Mouse (Mus musculus) gastrocnemius, adult 2 months (tissue): ENCODE data around the gene Usp8. TPM values are rescaled to one million over a fixed set of nuclear protein-coding genes. Genes with fewer than 3 reads are reported as not detected.

Experiments
- DNase-seq: peaks from one replicate; pipeline ENCODE4 v3.0.0; 2022
- H3K27ac ChIP-seq: fragments of 200-600 bp; 2 replicates; pipeline ENCODE4 v1.8.1; 2022; ENCODE audit warnings: mild to moderate bottlenecking
- H3K4me3 ChIP-seq: fragments of 200-600 bp; 2 replicates; pipeline ENCODE4 v1.8.1; 2022; ENCODE audit warnings: mild to moderate bottlenecking, moderate library complexity
- CTCF ChIP-seq: fragments of 200-600 bp; IDR thresholded peaks from 2 replicates; pipeline ENCODE4 v1.8.1; 2022; ENCODE audit warnings: antibody characterized with exemption, mild to moderate bottlenecking, moderate library complexity
- intact Hi-C: fragments of 180-260 bp; cut with DNase I; formaldehyde crosslinking; loops from one replicate; pipeline ENCODE4 v1.15.1; 2025
- total RNA-seq, 2 experiments: library from RNA; stranded (reverse); gene quantifications; 2 replicates each; pipeline ENCODE4 v1.2.3; 2021

The Usp8 gene
- total RNA-seq, 2 experiments from 2014 or later: 14.8 to 18.9 TPM

DNA sequence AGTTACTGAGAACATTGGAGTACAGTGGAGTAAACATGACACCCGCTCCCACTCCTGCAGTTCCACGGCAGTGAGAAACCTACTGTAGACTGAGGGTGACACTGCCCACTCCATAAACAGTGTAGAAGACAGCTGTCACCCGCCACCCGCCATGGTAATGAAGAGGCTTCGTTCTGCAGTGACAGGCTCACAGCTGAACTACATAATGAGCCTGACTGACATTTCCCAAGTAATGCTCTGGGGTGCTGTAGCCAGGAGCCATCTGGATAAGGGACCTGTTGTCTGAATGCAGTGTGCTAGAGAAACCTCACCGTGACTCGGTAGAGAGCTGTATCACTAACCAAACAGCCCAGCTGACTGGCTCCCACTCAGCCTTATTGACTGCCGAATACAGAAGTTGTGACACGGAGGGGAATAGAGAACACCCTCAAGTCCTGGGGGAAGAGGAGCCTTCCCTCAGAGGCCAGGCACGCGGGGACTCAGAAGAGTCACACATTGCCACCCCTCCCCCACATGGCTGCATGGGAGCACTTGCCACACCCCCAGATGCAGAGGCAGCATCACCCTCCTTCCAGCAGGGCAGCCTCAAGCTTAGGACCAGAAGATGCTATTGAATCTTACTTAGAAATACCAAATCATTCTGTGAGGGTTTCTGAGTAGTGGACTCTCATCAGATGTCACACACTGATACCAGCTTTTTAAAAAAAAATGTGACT is 58.9 kb downstream of the Usp8 start:
- Histone ChIP-seq H3K4me3 (no peak overlapping the region), H3K27ac (no peak overlapping the region)
- intact Hi-C loops: no loop called here
- DNase-seq: no peak
- no peak for TF ChIP-seq CTCF

DNA sequence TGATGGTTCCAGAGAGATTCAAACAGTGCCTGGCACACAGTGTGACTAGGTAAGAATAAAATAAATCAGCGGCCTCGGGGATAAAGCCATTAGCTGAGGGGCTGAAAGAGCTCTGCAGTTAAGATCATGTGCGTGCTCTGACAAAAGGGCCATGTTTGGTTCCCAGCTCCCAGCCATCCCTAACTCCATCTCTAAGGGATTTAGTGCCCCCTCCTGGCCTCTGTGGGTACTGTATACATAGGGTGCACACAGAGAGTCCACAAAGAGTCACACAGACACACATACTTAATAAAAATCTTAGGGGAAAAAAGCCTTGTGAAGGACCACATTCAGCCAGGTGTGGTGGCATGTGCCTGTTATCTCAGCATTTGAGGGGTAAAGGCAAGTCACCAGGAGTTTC is 60.5 kb downstream of the Usp8 start:
- no peak overlapping the region for H3K27ac ChIP-seq
- intact Hi-C loops: no loop called here
- peak; percentile 1; the same call in 1 of the 2 replicates for TF ChIP-seq CTCF
- no peak for DNase-seq
- H3K4me3 ChIP-seq: no peak overlapping the region

DNA sequence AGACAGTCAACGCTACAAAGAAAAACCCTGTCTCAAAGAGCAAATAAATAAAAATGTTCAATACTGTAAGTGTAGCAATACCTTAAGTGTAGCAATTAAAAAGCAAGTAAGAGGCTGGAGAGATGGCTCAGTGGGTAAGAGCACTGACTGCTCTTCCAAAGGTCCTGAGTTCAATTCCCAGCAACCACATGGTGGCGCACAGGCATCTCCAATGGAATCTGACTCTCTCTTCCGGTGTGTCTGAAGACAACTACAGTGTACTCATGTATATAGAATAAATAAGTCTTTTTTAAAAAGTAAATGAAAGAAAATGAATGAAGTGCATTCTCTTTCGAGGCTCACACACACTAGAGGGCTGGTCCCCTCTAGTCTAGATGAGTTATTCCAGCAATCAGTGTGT is 61.1 kb downstream of the Usp8 start:
- peak; percentile 41; the same call in 1 of the 2 replicates for TF ChIP-seq CTCF
- DNase-seq: no peak

DNA sequence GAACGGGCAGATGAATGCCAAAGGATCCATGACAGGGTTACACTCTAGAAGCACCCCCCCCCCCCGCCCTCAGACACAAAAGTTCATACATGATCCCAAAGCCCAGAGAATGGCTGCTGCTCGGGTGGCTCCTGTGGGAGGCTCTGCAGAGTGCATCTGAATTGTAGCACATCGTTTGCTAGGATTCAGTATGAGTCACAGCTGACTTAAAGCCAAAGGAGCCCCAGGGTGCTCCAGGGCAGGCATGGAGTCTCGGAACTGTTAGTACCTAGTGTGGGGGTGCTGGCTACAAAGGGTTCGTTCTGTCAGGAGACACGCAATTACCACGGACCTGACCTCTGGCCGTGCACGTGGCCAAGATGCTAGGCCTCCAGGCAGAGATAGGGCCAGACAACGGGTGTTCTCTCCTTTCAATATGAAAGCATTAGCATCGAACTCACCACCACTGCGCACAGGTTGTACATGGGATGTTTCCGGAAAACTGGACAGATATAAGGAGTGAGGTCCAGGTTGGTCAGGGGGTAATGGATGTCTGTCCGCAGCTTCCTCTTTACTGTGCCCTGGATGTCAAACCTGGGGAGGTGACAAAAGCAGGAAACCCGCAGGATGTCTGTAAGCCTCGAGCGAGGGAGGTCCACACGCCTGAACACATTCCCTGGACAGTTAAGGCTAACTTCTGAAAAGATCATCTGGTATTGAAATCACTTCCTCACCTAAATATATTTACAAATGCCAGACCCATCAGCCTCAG is 62.5 kb downstream of the Usp8 start:
- Histone ChIP-seq H3K4me3 (no peak overlapping the region), H3K27ac (no peak overlapping the region)
- intact Hi-C loops: no loop called here
- TF ChIP-seq CTCF: no peak
- no peak for DNase-seq

More for the DNA sequence above, 61.1 kb downstream of the Usp8 start:
- Histone ChIP-seq H3K27ac (no peak overlapping the region), H3K4me3 (no peak overlapping the region)
- intact Hi-C loops: no loop called here

DNA sequence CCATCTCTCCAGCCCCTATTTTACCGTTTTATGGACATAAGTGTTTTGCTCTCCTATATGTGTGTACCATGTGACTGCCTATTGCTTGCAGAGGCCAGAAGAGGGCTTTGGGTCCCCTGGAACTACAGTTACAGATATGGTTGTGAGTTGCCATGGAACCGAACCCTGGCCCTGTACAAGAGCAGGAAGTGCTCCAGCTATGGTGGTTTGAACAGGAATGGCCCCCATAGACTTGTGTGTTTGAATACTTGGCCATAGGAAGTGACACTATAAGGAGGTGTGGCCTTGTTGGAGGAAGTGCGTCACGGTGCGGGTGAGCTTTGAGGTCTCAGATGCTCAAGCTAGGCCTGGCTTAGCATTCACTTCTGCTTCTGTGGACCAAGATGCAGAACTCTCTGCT is 65.1 kb downstream of the Usp8 start:
- DNase-seq: no peak
- H3K4me3 ChIP-seq: no peak overlapping the region
- H3K27ac ChIP-seq: no peak overlapping the region
- no peak for TF ChIP-seq CTCF
- intact Hi-C loops: no loop called here

DNA sequence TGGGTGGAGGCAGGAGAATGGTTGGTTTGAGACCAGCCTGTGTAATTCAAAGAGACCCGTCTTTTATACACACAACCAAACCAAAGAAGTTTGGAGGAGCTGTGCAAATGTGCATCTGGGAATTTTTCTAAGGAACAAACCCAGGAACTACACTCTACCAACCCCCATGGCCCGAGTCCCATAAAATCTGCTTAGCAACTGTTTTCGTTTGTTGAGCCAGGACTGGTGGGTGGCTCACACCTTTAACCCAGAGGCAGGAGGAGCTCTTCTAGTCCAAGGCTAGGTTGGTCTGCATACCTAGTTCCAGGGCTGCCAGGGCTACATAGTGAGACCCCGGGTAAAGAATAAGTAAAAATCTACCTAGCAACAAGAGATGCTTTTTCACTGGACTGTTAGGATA is 68.8 kb downstream of the Usp8 start:
- no peak for TF ChIP-seq CTCF
- DNase-seq: no peak
- intact Hi-C loops: no loop called here
- no peak overlapping the region for H3K27ac ChIP-seq
- no peak overlapping the region for H3K4me3 ChIP-seq

DNA sequence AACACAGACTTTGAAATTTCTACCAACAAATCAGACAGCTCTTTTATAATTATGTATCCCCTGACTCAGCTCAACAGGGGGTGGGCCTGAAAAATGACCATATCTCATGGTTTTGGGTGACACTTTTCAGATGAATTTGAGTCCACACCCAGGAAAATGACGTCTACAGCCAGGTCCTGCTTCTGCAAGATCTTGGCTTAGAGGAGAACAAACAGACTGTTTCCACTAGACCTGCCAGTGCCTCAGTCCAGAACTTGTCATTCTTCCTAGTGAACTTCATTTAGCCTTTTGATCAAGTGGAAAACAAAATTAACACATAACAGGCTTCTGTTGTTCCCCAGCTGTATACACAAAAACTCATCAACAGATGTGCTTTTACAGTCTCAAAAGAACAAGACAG is 69.3 kb downstream of the Usp8 start:
- Histone ChIP-seq H3K4me3 (no peak overlapping the region), H3K27ac (no peak overlapping the region)
- TF ChIP-seq CTCF: no peak
- DNase-seq: no peak
- intact Hi-C loops: no loop called here

DNA sequence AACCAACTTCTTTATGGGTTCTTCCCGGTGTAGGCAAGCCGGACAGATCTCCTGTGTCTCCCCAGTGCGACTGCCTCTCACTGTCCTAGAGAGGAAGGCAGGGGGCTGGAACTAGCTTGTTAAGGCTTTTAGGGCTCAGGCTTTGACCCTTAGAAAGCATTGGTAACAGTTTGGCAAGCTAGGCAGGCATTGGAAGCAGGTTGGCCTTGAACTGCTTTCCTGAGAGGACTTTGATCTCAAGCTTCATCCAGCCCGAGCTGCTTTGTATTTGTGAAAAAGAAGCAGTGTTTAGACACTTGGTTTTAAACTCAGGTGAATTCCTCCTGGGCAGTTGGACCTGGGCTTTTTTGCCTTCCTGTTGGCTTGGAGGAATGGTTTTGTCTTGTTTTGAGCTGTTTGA is 71.7 kb downstream of the Usp8 start:
- no peak for DNase-seq
- intact Hi-C loops: no loop called here
- Histone ChIP-seq H3K4me3 (no peak overlapping the region), H3K27ac (no peak overlapping the region)
- no peak for TF ChIP-seq CTCF

DNA sequence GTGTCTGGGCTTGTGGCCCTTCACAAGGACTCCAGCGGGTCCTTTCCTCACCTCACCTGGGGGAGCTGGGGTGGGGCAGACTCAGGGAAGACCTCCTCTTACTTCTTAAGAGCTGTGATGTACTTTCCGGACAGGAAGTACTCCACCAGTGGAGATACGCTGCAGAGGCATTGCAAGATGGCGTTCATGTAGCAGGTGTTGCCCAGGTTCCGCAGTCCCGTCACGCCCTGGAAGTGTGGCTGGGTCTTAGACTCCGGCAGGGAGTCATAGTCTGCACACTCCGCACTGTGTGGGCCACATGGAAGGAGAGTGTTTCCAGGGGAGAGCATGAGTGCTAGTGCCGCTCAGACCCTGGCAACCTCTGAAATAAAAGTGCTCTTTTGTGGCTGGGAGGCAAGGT is 73.2 kb downstream of the Usp8 start:
- TF ChIP-seq CTCF: no peak
- Histone ChIP-seq H3K27ac (no peak overlapping the region), H3K4me3 (no peak overlapping the region)
- no peak for DNase-seq
- intact Hi-C loops: loop anchor here (5.0 kb wide), 2 partner anchors 183 to 227 kb away; partner anchors contain the start of gene Ap4e1

DNA sequence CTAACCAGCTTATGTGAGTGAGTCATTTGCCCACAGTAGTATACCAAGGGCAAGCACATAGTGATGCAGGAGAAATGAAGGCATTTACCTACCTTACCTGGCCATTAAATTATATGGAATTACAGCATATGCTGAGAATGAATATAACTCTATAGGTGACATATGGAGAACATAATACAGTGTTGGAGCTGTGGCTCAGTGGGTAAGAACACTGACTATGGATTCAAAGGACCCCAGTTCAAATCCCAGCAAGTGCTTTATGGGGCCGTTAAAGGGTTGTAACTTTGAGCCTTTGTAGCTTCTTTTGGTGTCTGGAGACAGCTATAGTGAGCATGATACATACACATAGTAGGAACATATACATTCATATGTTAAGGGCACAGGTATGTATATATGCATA is 74.3 kb downstream of the Usp8 start:
- no peak for DNase-seq
- no peak for TF ChIP-seq CTCF
- Histone ChIP-seq H3K4me3 (no peak overlapping the region), H3K27ac (no peak overlapping the region)
- intact Hi-C loops: loop anchor here (5.0 kb wide), 2 partner anchors 184 to 226 kb away; partner anchors contain the start of gene Ap4e1

DNA sequence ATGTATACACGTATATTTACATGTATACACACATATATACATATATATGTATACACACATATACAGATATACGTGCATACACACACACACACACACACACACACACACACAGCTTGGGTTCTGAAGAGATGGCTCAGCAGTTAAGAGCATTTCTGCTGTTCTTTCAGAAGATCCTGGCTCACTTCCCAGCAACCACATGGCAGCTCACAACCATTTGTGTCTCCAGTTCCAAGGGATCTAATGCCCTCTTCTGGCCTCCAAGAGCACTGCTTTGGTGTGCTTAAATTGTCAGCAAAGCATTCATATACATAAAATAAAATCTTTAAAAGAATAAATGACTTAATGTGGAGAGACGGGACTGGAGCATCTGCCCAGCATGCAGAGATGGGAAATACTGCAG is 75.3 kb downstream of the Usp8 start:
- intact Hi-C loops: loop anchor here (5.0 kb wide), 2 partner anchors 185 to 225 kb away; partner anchors contain the start of gene Ap4e1
- Histone ChIP-seq H3K27ac (no peak overlapping the region), H3K4me3 (no peak overlapping the region)
- TF ChIP-seq CTCF: peak; percentile 69
- DNase-seq: peak; percentile 81

DNA sequence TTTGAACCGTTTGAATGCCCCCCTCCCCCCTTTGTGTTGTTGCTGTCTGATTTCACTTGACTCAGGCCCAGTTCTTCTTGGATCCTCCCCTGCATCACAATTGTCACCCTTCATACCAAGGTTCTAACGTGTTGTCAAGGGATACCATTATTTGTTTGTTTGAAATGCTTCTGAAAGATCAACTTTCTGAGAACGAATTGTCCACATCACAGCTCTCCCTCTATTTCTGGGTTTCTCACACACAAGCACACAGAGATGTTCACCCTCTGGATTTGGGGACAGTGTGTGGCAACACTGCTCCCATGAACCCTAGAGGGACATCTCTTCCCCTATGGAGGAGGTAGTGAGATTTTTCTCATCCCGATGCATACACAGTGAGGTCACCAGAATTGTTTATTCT is 76.2 kb downstream of the Usp8 start, which contains the start of gene Usp50:
Gene Usp50 (minus strand): TSS at position 101 of the 400 bp plus-strand sequence.
- intact Hi-C loops: loop anchor here (5.0 kb wide), 2 partner anchors 186 to 224 kb away; partner anchors contain the start of gene Ap4e1
- Histone ChIP-seq H3K4me3 (no peak within 1 kb of the TSS), H3K27ac (no peak within 1 kb of the TSS)
- DNase-seq: no peak
- no peak for TF ChIP-seq CTCF

DNA sequence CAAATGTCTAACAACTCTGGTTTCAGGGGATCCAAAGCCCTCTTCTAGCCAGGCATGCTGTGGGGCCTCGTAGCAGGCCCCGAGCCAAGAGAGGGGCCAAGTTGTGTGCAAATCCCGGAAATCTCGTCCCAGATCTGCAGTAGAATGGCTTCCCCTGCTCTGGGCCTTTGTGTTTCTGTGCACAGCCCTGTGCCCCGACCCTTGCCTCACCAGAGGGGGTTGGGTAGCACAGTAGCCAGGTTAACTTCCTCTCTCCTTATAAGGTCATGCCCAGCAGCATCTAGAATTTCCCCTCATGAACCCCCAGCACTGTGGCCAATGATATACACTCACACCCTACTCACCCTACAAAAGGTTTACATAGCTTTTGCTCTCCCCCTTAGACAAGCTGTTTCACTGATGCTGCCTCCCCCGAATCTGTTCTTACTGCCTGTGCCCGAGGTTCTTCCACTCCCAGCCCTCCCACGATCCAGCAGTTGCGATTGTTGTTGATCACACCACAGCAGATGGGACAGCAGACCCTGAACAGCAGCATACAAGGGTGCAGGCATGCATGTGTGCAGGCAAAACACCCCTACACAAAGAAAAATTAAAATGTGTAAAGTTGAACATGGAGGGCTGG is 80.7 kb downstream of the Usp8 start:
- no peak for DNase-seq
- intact Hi-C loops: no loop called here
- TF ChIP-seq CTCF: no peak
- Histone ChIP-seq H3K27ac (no peak overlapping the region), H3K4me3 (no peak overlapping the region)
